Mouse (Mus musculus) kidney, adult 8-10 months (tissue): ENCODE results near the gene Nedd9.

Experiments
- DNase-seq, 2 experiments: peaks; one replicate each; pipeline ENCODE4 v3.0.0; 2022

Gene Nedd9

DNA sequence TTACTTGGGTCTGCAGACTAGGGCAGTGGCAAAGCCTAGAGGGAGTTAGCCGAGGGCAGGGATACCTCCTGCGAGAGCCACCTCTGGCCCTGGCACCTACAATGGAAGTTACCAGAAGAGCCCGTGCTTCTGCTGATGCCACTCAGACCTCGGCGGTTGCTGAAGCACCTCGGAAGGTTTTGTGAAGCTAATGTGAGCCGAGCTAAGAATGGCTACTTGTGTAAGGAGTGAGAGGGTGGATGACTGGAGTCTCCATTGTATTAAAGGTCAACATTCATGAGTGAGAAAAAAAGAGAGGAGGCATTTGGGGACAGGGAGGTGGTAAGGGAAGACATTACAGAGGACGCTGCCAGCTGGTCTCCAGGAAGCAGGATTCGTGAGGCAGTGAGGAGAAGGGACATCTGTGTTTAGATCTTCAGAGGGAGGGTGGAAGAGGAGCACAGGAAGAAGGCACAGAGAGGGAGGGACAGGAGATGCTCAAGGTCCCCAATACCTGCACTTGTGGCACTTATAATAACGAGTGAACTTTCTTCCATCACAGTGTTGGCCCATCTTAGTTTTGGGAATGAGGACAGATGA lies 78.7 kb downstream of the Nedd9 start:
- DNase-seq, result no peak

DNA sequence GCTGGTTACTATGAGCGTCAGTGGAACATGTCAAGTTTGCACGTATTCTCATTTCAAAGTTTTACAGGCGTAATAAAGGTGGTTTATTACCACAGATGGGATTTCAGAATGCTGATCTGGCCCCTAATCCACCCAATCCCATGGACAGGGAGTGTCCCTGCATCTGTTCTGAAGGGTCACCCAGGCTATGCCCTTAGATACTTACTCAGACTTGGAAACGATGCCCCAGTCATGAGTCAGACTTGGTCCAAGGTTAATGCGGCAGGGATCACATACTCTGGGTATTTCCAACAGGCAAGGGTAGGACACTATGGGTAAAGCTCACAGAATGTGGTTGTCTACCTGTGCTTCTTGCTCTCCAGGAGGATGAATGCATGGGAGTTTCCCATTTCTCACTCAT lies 82.2 kb downstream of the Nedd9 start:
- DNase-seq, result no peak

DNA sequence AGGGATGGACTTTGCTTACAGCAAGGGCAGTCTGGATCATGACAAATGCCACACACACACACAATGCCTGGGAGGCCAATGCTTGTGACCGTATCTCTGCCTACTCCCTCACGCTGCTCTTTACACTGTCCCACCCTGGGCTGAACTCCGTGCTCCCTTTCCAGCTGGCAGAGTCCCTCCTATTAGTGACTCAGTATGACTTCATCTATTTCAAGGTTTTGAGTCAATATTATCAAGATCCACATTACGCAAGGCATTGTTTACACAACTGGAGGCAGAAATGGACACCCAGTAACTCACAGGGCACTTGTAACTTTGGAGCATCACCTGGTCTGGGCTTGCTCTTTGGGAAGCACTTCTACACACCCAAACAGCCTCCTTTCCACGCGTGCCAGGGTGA lies 83.3 kb downstream of the Nedd9 start:
- no peak for DNase-seq

DNA sequence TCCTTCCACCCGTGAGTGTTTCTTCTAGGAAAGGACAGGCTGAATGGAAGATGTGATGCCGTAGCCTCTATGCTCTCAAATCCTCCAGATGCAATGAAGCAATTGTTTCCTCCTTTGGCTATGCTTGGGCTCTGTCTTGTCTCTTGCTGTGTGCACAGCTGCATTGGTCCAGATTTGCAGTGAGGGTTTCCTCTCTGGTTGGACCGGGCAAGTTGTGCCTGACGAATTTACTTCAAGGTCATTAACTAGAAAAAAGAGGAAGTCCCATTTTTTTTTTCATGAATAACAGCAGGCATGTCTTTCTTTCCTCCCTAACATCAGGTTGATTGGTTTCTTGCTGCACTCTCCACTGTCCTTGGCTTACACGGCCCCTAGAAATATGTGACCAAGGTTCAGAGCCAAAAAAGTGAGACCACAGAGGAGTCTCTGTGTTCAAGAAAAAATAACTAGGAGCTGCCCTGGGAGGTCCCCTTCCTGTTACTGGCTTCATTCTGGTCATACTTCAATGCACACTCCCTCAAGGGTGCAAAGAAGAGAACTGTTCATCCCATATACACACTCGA lies 84.6 kb downstream of the Nedd9 start:
- DNase-seq, result peak in 1 of 2 experiments; percentile 21

DNA sequence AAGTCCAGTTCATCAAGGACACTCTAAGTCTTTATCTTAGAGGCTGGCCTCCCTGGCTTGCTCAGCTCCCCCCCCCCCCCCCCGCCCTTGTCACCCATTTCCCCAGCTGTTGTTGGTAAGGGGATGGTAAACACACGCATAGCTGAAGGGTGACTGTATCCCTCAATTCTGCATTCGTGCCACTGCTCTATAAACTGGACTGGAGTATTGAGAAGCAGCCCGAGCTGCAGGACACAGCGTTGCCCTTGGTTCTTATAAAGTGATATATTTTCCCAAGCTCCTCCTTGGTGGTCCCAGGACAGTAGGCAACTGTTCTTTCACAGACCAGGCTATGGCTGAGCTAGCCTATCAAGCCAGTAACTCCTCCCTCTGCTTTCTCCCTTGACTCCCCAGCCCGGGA lies 85.4 kb downstream of the Nedd9 start:
- no peak for DNase-seq

DNA sequence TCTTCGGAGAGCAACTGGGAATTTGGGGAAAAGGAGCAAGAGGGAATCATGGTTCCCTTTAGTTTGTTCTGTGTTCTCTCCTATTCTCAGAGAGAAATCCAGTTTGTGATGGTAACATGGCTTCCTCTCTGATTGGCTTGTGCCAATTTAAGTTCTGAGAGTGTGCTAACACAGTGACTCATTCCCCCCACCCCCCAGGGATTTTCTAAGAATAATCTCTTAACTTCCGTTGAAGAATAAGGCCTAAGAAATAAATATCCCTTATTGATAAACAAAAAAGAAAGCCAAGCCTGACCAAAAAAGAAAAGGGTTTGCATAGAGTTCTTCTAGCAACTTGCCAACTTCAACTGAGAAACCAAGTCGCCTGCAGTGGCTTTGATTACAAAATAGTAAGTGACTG lies 86.9 kb downstream of the Nedd9 start:
- no peak for DNase-seq

DNA sequence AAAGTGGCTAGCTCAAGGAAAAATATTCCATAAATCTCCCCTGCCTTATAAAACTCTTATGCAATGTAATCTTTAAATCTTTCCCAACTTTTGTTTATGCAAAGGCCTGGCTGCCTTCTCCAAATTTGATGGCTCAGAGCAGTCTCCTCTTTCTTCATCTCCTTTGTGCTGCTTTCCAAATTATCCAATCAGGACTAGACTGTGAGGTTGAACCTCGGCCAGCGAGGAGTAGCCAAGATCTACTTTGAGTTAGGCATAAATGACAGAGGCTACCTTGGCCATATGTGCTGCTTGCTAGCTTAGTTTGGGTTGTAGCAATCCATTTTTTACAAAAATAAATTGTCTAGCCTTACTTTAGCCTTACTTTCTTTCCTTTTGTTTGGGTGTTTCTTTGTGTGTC lies 95.0 kb downstream of the Nedd9 start:
- no peak for DNase-seq

DNA sequence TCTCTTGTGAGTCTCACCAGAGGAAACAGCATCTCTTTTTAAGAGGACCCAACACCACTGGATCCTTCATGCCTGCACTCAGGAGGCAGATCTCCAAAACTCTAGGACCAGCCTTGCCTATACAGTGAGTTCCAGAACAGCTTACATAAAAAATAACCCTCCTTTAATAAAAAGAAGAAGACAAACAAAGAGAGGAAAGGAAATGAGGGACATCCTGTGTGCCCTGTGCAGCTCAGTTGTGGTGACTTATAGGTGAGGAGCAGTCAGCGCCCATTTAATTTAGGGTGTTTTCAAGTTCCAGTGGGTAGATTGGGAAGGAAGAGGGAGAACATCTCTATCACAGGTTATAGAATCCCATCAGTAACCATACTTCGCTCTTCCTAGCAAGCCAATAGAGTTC lies 96.5 kb downstream of the Nedd9 start:
- no peak for DNase-seq

DNA sequence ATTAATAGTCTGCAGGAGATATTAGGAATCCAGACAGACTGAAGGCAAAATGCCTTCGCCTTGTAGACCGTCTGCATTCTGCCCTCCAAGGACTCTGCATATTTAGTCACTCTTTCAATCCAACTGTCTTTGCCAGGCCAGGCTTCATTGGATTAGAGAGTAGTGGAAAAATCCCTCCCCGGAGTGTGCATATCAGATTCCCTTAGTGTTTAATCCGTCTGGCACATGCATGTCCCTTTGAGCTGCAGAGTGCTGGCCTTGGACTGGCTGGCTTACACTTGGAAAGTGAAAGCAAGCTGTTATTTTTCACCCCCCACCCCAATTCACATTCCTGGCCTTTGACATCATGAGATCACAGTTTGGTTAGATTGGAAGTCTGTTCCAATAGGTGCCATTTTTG lies 100.6 kb downstream of the Nedd9 start:
- no peak for DNase-seq

DNA sequence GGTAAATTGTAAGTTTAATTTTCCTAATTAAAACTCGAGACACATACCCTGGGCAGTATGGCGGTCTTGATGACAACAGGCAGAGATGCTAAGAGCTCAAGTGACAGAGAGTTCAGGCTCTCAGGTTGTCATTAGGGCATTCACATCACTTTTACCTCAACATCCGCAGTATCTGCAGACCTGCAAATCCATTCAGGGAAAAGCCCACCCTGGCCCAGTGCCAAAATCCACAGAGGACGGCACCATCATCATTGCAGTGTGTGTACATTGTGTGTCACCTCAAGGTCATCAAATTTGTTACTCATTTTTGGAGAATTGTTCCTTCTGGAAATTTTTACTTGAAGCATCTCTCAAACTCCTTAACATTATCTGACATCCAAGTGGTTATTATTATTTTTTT lies 102.3 kb downstream of the Nedd9 start:
- DNase-seq, result no peak

DNA sequence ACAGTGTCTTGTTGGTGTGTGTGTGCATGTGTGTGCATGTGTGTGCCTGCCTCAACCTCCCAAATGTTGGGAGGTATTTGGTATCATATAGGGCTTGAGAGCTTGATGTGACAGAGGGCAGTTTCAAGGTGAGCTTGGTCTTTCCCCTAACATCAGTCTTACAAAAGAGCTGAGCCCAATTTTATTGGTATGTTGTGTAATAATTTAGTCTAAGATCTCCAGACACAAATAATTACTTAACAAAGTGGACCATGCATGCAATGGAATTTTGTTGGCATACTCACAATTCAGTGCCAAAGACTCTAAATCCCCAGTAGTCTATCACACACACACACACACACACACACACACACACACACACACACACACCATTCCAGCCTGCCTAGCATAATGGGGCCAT lies 104.5 kb downstream of the Nedd9 start:
- no peak for DNase-seq

DNA sequence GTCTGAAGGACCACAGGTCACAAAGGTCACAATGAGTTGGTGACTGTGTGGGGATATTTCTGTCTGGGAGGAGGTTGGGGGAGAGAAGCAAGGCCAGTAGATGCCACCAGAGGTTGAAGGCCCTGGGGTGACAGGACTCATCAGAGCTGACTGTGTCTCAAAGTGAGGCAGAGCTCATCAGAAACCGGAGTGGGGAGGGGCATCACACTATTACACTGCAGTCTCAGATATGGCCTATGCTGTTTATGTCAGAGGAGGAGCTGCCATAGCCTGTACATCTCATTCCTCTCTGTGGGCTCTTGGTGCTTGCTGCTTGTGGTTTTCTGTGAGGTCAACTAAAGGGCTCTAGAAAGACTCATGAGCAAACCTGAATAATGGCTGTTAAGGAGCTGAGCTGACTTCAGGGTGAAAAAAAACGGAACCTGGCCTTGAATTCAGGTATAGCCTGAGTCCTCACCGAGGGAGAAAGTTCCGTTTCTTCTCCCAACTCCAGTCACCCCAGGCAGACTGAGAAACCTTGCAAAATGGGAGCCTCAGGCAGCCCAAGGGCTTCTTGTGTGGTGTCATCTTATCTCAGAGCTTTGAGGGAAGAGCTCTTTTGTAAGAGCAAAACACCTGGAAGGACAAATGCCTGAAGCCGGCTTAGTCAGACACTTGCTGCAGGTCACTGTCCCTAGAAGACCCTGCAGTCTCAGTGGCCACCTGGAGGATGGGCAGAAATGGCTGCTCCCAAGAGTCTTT lies 105.2 kb downstream of the Nedd9 start:
- DNase-seq, result no peak

DNA sequence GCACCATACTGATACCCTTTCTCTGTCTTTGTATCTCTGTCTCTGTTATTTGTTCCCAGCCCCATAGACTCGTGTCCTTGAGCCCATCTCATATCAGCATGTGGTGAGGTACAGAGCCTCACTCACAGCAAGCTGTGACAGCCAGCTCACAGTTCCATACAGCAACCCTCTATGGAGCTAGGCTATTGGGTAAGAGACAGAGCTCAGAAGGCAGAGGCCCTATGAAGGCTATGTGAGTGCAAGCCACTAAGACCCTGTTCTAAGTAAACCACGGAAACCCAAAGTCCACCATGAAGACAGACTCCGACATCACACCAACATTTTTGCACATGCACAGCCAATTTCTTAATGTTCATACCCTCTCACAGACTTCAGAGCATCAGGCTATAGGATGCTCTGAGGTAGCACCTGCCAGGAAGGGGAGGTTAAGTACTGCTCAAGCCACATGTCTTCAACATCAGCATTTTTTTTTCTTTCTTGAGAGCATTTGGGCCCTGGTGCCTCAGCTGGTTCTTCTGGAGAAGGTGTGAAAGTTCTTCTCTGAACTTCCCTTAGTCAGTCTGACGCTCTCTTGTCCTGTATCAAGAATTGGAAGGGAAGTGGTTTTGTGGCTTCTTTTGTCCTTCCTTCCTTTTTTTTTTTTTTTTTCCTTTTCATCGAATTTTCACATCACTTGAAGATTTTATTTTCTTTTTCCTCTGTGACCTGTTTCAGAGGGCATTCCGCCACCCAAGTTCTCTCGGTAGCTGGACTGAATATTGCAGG lies 105.9 kb downstream of the Nedd9 start:
- DNase-seq, result no peak

DNA sequence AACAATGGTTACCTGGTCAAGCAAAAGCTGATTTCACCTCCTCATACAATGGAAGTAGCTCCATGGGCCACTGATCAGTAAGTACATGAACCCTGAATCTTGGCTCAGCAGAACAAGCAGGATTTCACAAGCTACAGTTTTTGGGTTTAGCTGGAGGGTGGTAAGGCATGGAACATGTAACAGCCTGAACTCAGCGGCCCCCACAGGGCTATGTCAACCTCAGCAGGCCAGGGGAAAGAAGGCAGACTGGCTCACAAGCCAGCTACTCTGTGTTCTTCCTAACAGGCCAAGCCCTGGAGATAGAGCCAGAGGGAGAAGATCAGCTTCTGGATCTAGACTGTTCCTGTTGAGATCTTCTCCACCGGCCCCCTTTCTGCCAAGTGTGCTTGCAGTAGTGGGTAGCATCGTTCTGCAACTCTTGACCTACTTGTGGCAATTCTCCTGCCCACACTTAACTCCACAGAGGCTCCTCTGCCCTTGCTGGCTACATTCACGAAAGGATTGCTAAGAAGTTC lies 107.2 kb downstream of the Nedd9 start:
- no peak for DNase-seq

DNA sequence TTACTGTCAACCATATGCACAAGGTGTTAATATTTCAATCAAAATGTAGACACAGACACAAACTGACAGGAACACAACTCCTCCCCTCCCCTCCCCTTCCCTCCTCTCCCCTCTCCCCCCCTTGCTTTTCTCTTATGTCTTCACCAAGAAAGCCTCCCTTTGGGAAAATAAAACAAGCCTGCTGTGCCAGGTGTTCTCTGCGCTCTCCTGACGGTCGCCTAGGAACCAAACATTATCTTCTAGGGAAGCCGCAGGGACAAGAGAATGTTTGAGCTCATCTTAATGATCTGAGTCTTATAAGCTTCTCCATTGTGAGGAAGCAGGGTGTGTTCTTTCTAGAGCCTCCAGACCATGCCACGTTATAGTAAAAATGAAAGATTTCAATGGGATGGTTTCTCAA lies 108.7 kb downstream of the Nedd9 start:
- no peak for DNase-seq

DNA sequence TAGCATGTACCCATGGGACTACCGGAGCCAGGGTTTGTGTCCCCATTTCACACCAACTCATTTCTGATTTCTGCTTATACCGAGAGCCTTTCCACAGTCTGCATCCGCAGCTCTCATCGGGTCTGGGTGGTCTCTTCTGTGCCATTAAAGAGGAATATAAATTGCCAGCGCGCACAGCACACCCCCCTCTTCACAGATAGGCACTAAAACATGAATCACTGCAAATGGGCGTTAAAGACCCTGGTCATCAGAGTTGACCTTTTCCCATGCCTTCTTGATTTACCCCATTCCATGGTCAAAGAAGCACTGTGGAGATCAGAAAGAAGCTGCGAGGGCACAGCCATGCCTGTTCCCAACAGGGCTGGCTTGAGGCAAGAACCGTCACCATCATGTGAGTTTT lies 109.3 kb downstream of the Nedd9 start:
- DNase-seq, result no peak

DNA sequence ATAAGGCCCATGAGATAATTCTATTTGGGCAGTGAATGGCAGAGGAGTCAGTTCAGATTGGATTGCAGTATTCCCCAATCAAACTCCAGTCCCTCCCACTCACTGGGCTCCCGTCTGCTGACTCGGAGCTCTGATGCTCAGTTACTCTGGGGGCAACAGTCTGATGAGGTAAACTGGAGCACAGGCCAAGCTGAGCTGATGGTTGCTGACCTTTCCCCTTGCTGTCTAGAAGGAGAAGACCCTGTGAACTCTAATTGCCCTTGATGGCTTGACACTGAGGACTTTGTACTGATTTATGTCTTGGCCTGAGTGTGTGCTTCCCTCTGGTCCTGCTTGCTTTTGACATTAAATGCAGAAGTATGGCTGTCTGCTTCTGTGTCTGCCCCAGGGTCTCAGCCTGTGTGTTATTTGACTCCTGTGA lies 110.1 kb downstream of the Nedd9 start:
- DNase-seq, result no peak

DNA sequence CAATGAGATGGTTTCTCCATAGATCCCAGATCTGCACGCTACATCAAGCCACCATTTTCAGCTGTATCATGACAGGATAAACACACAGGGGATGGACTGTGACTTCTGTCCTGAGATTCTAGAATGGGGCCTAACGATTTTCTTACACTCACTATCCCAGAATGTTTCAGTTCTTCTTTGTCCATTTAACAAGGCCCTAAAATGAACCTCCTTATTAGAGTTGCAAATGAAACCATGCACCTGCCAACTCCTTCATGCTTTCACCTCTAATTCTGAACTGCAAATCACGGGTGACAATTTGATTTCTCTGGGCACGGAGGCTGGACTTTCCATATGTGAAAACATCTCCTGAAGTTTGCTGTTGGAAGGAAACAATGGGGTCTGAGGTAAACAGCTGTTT lies 111.1 kb downstream of the Nedd9 start:
- no peak for DNase-seq

DNA sequence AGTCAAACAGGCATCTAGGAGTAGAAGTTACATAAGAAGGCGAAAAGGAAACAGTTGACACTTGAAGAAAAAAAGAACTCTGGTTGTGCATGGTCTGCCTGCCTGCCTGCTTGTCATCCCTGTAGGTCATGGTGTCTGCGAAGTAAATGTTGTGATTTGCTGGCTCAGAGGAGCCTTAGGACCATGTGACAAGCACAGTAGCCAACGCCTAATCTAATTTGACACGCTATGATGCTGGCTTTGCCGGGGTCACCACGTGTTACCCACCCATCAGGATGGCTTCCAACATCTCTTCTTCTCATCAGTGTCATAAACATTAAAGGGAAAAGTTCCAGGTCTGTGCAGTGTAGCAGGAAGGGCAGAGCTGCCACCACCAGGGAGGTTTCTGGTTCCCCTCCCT lies 111.5 kb downstream of the Nedd9 start:
- DNase-seq, result no peak

DNA sequence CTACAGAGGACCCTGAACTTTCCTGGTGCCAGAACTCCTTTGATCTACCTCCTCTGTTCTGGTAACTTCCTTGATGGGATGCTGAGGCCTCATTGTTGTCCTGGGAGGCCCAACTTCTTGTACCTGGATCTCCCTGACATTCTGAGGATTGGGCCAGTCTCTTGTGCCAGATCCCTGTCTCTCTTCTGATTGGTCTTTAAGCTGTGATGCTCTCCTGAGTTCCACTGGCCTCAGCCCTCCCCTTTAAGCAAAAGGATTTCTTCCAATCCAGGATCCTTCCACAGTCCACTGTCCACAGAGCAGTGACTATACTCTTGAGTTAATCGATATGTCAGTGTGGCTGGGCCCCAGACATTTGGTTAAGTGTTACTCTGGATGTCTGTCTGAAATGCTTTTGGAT lies 112.3 kb downstream of the Nedd9 start:
- DNase-seq, result no peak

DNA sequence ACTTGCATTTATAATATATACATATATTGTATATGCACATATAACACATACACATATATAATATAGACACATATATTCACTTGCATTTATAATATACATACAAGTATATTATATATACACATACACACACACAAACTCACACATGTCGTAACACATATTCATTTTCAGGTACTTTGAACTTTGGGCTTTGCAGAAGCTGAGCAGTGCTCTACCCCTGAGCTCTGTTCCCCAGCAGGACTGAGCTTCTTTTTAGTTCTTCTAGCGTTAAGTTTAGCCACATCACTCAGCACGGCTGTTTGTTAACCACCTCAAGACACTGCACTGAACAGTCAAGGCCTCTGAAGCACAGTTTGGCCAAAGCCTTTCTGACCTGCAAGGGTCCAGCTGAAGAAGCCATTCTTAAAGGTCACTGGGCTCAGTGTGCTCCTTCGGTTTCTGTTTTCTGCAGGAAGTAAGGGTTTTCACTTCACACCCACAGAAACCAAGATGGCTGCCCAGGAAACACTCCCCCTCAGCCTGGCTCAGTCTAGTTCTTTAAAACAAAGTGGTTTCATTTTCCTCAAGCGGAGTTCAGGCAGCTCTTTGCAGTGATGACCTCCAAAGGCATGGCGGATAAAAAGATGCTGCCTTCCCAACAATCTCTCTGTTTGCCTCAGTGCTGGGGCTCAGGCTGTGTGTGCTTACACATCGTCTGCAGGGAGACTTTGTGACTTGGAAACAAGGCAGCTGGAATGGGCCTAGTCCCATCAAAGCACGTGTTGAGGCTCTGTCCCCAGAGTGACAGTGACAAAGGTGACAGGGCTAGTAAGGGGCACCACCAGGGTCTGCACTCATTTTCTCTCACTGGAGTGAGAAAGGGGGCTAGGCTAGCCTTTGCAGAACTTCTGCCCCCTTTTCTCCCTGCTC lies 114.4 kb downstream of the Nedd9 start:
- no peak for DNase-seq

DNA sequence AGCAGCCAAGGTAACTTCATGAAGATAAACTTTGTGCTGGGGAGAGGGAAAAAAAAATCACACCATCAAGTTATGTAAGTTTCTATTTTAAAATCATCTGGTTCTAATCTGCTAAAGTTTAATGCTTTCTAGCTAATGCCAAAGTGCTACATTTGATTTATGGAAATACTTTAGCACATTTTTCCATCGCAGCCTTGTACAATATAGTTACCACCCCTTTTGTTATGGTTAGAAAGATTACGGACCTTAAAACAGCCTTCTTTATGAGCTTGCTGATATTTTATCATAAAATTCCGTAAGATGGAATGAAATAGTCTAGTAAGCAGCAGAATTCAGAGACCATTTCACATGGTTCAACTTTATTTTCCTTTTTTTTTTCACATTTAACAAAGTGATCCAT lies 115.6 kb downstream of the Nedd9 start:
- no peak for DNase-seq

DNA sequence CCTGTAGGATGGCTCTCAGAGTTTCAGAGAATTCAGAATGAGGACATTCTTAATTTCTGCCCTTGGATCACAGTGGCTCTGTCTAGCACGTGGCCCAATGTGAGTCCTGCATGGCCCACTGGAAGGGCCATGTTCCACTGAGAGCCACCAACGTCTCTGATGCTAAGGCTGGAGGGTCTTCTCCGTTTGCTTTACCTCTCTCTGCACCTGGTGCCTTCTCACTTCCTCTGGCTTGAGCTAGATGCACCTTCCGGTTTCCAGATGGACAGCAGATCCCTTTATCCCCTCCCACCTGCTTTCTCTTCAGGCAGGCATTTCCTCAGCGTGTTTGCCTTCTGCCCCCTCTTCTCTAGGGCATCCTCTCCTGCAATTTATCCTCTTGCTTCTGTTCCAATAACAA lies 118.5 kb downstream of the Nedd9 start:
- DNase-seq, result no peak
